Mouse (Mus musculus): ENCODE measurements at regions not wholly inside any gene's neighbourhood (a gene's known extent, or its start where the extent isn't known, plus 50 kb on each side); places are given as distances from the start of the nearest gene placed in this dataset.

- Histone ChIP-seq H3K27ac (ENCODE audit: low read depth) (no peak overlapping the region), H3K36me3 (replicated peaks; ENCODE audit: insufficient read depth, low read length) (no peaks in the 10 kb centered on the region), H3K27me3 (ENCODE audit: insufficient read depth, low read length) (no peaks in the 10 kb centered on the region), H3K4me2 (ENCODE audit: low read depth, low read length) (no peak overlapping the region), H3K4me3 (ENCODE audit: low read depth, low read length) (no peak overlapping the region), H3K4me1 (ENCODE audit: insufficient read depth) (no peaks in the 10 kb centered on the region), H3K9ac (replicated peaks) (no peak overlapping the region), H3K9me3 (ENCODE audit: low read length) (no peaks in the 10 kb centered on the region)
- DNase-seq: no peak
- TF ChIP-seq CTCF (IDR thresholded peaks at IDR 0.05; ENCODE audit: low read depth): no peak
- no peak for TF ChIP-seq EP300 (IDR thresholded peaks at IDR 0.05; ENCODE audit: low read depth)
- 72% methylated on average over 7 of the region's 7 CpGs for WGBS (ENCODE audit: insufficient replicate concordance)
- no peak for ATAC-seq
Observed at GRCm38 (mm10) chr8:86316236-86316635, 264.2 kb downstream of the Abcc12 start.

DNA sequence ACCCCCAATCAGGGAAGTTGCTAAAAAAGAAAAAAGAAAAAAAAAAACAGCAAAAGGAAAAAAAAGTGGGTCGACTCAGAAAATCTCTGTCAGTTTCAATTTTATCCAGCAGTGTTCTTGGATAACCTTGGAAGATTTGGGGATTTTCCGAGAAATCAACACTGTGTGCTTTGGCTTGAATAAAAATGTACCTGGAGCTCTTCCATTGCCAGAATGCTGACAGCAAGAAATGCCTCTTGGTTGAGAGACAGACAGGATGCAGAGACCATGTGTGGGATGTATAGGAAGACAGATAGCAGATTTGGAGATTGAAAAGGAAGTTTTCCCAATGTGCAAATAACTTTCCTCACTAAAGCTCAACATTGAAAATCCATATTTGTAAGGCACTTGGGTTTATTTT lies 271.0 kb downstream of the Abcc12 start:
- Histone ChIP-seq H3K4me3 (ENCODE audit: low read depth, low read length) (no peak overlapping the region), H3K9me3 (ENCODE audit: low read length) (no peaks in the 10 kb centered on the region), H3K4me1 (ENCODE audit: insufficient read depth) (no peaks in the 10 kb centered on the region), H3K27me3 (ENCODE audit: insufficient read depth, low read length) (no peaks in the 10 kb centered on the region), H3K4me2 (ENCODE audit: low read depth, low read length) (no peak overlapping the region), H3K27ac (ENCODE audit: low read depth) (no peak overlapping the region), H3K9ac (replicated peaks) (no peak overlapping the region), H3K36me3 (replicated peaks; ENCODE audit: insufficient read depth, low read length) (no peaks in the 10 kb centered on the region)
- WGBS (ENCODE audit: insufficient replicate concordance): 59% methylated on average over 2 of the region's 2 CpGs
- no peak for DNase-seq
- no peak for ATAC-seq
- no peak for TF ChIP-seq EP300 (IDR thresholded peaks at IDR 0.05; ENCODE audit: low read depth)
- no peak for TF ChIP-seq CTCF (IDR thresholded peaks at IDR 0.05; ENCODE audit: low read depth)

- no peak for DNase-seq
- ATAC-seq: no peak
- WGBS (ENCODE audit: insufficient replicate concordance): 80% methylated on average over 3 of the region's 3 CpGs
- H3K4me2 ChIP-seq (ENCODE audit: low read depth, low read length): no peak overlapping the region
- H3K27ac ChIP-seq (ENCODE audit: low read depth): no peak overlapping the region
- H3K4me1 ChIP-seq (ENCODE audit: insufficient read depth): no peaks in the 10 kb centered on the region
- no peaks in the 10 kb centered on the region for H3K9me3 ChIP-seq (ENCODE audit: low read length)
- TF ChIP-seq CTCF (IDR thresholded peaks at IDR 0.05; ENCODE audit: low read depth) (no peak), EP300 (IDR thresholded peaks at IDR 0.05; ENCODE audit: low read depth) (no peak)
- no peak overlapping the region for H3K9ac ChIP-seq (replicated peaks)
- no peaks in the 10 kb centered on the region for H3K36me3 ChIP-seq (replicated peaks; ENCODE audit: insufficient read depth, low read length)
- H3K27me3 ChIP-seq (ENCODE audit: insufficient read depth, low read length): no peaks in the 10 kb centered on the region
- no peak overlapping the region for H3K4me3 ChIP-seq (ENCODE audit: low read depth, low read length)
Observed at GRCm38 (mm10) chr8:86307339-86307738, 273.1 kb downstream of the Abcc12 start.

DNA sequence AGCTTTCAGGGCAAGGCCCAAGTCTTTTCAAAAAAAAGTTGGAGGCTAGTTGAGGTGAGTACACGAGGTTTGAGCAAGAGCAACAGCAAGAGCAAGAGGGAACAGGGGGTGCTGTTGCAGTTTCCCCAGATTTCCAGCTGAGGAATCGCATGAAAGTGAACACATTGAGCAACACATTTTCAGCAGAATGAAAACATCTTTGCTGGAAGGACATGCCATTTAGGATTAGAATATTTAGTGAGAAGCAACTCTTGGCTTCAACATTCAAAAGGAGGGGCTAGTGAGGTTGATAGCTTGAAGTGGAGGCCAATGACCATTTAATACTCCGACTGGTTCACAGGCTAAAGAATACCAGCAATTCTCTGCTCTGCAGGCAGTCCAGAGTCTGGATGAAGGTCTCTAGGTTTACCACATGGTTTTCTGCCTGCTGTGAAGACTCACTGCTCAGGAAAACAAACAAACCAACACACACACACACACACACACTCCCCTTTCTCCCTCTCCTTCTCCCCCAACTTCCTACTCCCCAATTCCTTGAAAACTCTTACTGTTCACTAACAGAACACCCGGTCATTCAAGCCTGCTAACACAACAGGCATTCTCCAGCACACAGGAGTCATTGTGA lies 278.5 kb downstream of the Abcc12 start:
- ATAC-seq (no peak), DNase-seq (no peak)
- Histone ChIP-seq H3K4me3 (ENCODE audit: low read depth, low read length) (no peak overlapping the region), H3K27me3 (ENCODE audit: insufficient read depth, low read length) (no peaks in the 10 kb centered on the region), H3K4me1 (ENCODE audit: insufficient read depth) (no peaks in the 10 kb centered on the region), H3K4me2 (ENCODE audit: low read depth, low read length) (no peak overlapping the region), H3K36me3 (replicated peaks; ENCODE audit: insufficient read depth, low read length) (no peaks in the 10 kb centered on the region), H3K27ac (ENCODE audit: low read depth) (no peak overlapping the region), H3K9me3 (ENCODE audit: low read length) (no peaks in the 10 kb centered on the region), H3K9ac (replicated peaks) (no peak overlapping the region)
- TF ChIP-seq CTCF (IDR thresholded peaks at IDR 0.05; ENCODE audit: low read depth) (no peak), EP300 (IDR thresholded peaks at IDR 0.05; ENCODE audit: low read depth) (no peak)
- 56% methylated on average over 4 of the region's 4 CpGs for WGBS (ENCODE audit: insufficient replicate concordance)

- H3K4me3 ChIP-seq (ENCODE audit: low read depth, low read length): no peak overlapping the region
- TF ChIP-seq EP300 (IDR thresholded peaks at IDR 0.05; ENCODE audit: low read depth) (no peak), CTCF (IDR thresholded peaks at IDR 0.05; ENCODE audit: low read depth) (no peak)
- 67% methylated on average over 3 of the region's 3 CpGs for WGBS (ENCODE audit: insufficient replicate concordance)
- ATAC-seq (no peak), DNase-seq (no peak)
- no peaks in the 10 kb centered on the region for H3K4me1 ChIP-seq (ENCODE audit: insufficient read depth)
- no peaks in the 10 kb centered on the region for H3K27me3 ChIP-seq (ENCODE audit: insufficient read depth, low read length)
- no peaks in the 10 kb centered on the region for H3K9me3 ChIP-seq (ENCODE audit: low read length)
- no peak overlapping the region for H3K27ac ChIP-seq (ENCODE audit: low read depth)
- no peak overlapping the region for H3K9ac ChIP-seq (replicated peaks)
- H3K36me3 ChIP-seq (replicated peaks; ENCODE audit: insufficient read depth, low read length): no peaks in the 10 kb centered on the region
- H3K4me2 ChIP-seq (ENCODE audit: low read depth, low read length): no peak overlapping the region
Observed at GRCm38 (mm10) chr8:86288713-86289384, 291.6 kb downstream of the Abcc12 start.

DNA sequence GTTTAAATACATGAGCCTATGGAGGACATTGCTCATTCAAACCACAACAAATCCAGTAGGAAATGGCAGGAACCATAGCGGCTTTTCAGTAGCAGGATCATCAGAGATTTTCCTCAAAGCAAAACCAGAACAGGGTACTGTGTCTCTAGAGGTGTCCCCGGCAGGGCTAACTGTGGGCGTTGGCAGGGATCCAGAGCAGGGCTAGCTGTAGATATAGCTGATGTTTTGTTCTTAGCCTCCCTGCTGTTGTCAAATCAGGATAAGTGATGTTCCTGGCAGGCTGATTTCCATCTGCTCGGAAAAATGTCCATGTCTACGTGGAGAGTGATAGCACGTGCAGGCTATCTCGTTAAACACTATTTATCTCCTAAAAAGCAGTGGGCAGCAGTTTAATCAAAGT lies 297.6 kb downstream of the Abcc12 start:
- Histone ChIP-seq H3K27me3 (ENCODE audit: insufficient read depth, low read length) (no peaks in the 10 kb centered on the region), H3K27ac (ENCODE audit: low read depth) (no peak overlapping the region), H3K9ac (replicated peaks) (no peak overlapping the region), H3K4me2 (ENCODE audit: low read depth, low read length) (no peak overlapping the region), H3K36me3 (replicated peaks; ENCODE audit: insufficient read depth, low read length) (no peaks in the 10 kb centered on the region), H3K4me3 (ENCODE audit: low read depth, low read length) (no peak overlapping the region), H3K9me3 (ENCODE audit: low read length) (no peaks in the 10 kb centered on the region), H3K4me1 (ENCODE audit: insufficient read depth) (no peaks in the 10 kb centered on the region)
- 74% methylated on average over 7 of the region's 7 CpGs for WGBS (ENCODE audit: insufficient replicate concordance)
- ATAC-seq (no peak), DNase-seq (no peak)
- no peak for TF ChIP-seq CTCF (IDR thresholded peaks at IDR 0.05; ENCODE audit: low read depth)
- no peak for TF ChIP-seq EP300 (IDR thresholded peaks at IDR 0.05; ENCODE audit: low read depth)
